Mouse (Mus musculus) forebrain, postnatal 0 days (tissue): ENCODE data around the gene Mettl24. TPM values are rescaled to one million over a fixed set of nuclear protein-coding genes. Genes with fewer than 3 reads are reported as not detected.
A peak's percentile ranks its signal among the peaks of the same experiment; 100 is the strongest.

Experiments
- ATAC-seq: fragments of 200-750 bp; cut with Nextera tagmentation; 2 replicates; pipeline ENCODE4 v1.8.0; 2017; ENCODE audit warnings: mild to moderate bottlenecking, moderate library complexity
- DNase-seq: peaks from one replicate; pipeline ENCODE4 v3.0.0-alpha.2; 2015
- H3K27ac ChIP-seq: fragments of 300-500 bp; sonication (generic); 2 replicates; pipeline ENCODE4 v1.5.1; 2014; ENCODE audit warnings: low read depth, mild to moderate bottlenecking, antibody characterized with exemption, low read length, moderate library complexity, mixed read lengths
- H3K27me3 ChIP-seq: fragments of 300-500 bp; sonication (generic); 2 replicates; pipeline ENCODE4 v1.6.1; 2014; ENCODE audit warnings: mild to moderate bottlenecking, low read length, mixed read lengths; ENCODE audit not compliant: insufficient read depth
- H3K36me3 ChIP-seq: fragments of 300-500 bp; sonication (generic); 2 replicates; pipeline ENCODE4 v1.6.1; 2014; ENCODE audit warnings: mild to moderate bottlenecking, moderate library complexity; ENCODE audit not compliant: insufficient read depth
- H3K4me1 ChIP-seq: fragments of 300-500 bp; sonication (generic); 2 replicates; pipeline ENCODE4 v1.6.1; 2014; ENCODE audit warnings: antibody characterized with exemption; ENCODE audit not compliant: insufficient read depth
- H3K4me2 ChIP-seq: fragments of 300-500 bp; sonication (generic); 2 replicates; pipeline ENCODE4 v1.6.1; 2014; ENCODE audit warnings: low read depth, mild to moderate bottlenecking, moderate library complexity
- H3K4me3 ChIP-seq: fragments of 300-500 bp; sonication (generic); 2 replicates; pipeline ENCODE4 v1.5.1; 2014; ENCODE audit warnings: low read depth, low read length, mixed read lengths
- H3K9ac ChIP-seq: fragments of 300-500 bp; sonication (generic); 2 replicates; pipeline ENCODE4 v1.6.1; 2014; ENCODE audit warnings: mild to moderate bottlenecking
- H3K9me3 ChIP-seq: fragments of 300-500 bp; sonication (generic); 2 replicates; pipeline ENCODE4 v1.6.1; 2016; ENCODE audit warnings: low read length
- CTCF ChIP-seq: sonication (generic); IDR thresholded peaks from 2 replicates; pipeline ENCODE4 v1.5.1; 2016; ENCODE audit warnings: antibody characterized with exemption, control low read depth, low read depth
- WGBS: fragments of 180-500 bp; shearing (Covaris S2); extraction: QIAGEN DNeasy Blood & Tissue Kit; methylation state at CpG from one replicate; pipeline ENCODE4 v1.1.7; 2014; 5-methylcytosine and 5-hydroxymethylcytosine counted together
- polyA plus RNA-seq: library from polyadenylated mRNA; unstranded; fragments of >200 nt; fragmentation: Nextera tagmentation; extraction: Ambion mirVana; gene quantifications from 2 replicates; pipeline ENCODE4 v1.2.1, GENCODE M21; 2015
- total RNA-seq: library from RNA; depleted of rRNA; stranded (reverse); fragments of >200 nt; gene quantifications from 2 replicates; pipeline ENCODE4 v1.2.3, GENCODE M21; 2014

Gene Mettl24
- total and polyA plus RNA-seq, 2 experiments from 2014 or later = 0.77 TPM; not detected in 1

DNA sequence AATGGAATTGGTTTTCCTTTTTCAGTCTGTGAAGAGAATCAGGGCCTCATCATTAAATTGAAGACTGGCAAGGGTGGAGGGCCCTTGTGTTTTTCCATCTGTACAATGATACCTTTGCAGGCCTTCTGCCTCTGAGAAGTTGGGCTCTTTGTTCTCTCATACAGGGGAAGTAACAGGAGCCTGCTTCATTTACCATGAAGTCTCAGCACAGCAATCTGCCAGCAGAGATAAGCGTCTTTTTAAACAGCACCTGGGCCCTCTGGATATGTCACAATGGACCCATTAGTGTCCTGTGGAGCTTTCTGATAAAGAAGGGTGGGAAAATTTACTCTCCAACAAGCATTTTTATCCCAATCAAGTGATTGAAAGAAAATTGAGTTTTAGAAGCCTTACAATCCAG lies 5.8 kb downstream of the Mettl24 start:
- H3K27me3 ChIP-seq = no peaks in the 10 kb centered on the region
- no peaks in the 10 kb centered on the region for H3K9me3 ChIP-seq
- WGBS = 32% methylated on average over 1 of the region's 1 CpGs
- no peak overlapping the region for H3K4me2 ChIP-seq
- H3K4me1 ChIP-seq = peaks cover 3% of the 10 kb centered on the region
- no peak overlapping the region for H3K27ac ChIP-seq
- H3K9ac ChIP-seq = no peak overlapping the region
- no peaks in the 10 kb centered on the region for H3K36me3 ChIP-seq
- H3K4me3 ChIP-seq = no peak overlapping the region
- no peak for ATAC-seq
- no peak for DNase-seq
- no peak for TF ChIP-seq CTCF

GRCm38 (mm10) chr10:40698652-40699051 lies 15.6 kb downstream of the Mettl24 start:
- no peak overlapping the region for H3K4me3 ChIP-seq
- no peaks in the 10 kb centered on the region for H3K4me1 ChIP-seq
- no peak overlapping the region for H3K4me2 ChIP-seq
- TF ChIP-seq CTCF = no peak
- WGBS = 79% methylated on average over 4 of the region's 4 CpGs
- no peaks in the 10 kb centered on the region for H3K27me3 ChIP-seq
- no peak for DNase-seq
- H3K36me3 ChIP-seq = no peaks in the 10 kb centered on the region
- H3K9me3 ChIP-seq = no peaks in the 10 kb centered on the region
- no peak overlapping the region for H3K9ac ChIP-seq
- no peak overlapping the region for H3K27ac ChIP-seq
- ATAC-seq = no peak

DNA sequence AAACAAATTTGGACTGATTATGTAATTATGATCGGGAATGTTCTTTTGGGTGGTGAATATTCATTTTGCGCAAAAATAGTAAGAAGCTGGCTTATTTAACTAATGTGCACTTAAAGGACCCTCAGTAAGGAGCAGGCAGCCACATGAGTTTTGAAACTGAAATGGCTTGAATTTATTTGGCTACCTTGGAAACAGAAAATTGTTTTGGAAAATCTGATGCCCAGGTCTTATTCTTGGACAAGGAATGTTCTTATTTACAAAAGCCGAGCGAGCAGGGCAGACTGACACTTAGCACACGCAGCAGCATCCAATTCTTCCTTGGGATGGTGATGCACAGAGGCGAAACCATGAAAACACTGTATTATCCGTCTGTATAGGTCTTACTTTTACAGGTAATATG lies 28.0 kb downstream of the Mettl24 start:
- Histone ChIP-seq H3K9me3 (no peaks in the 10 kb centered on the region), H3K4me1 (no peaks in the 10 kb centered on the region), H3K4me2 (no peak overlapping the region), H3K36me3 (no peaks in the 10 kb centered on the region), H3K27me3 (no peaks in the 10 kb centered on the region), H3K4me3 (no peak overlapping the region), H3K9ac (no peak overlapping the region), H3K27ac (no peak overlapping the region; the same call in 1 of the 2 replicates)
- DNase-seq (no peak), ATAC-seq (no peak)
- no peak for TF ChIP-seq CTCF
- WGBS = 73% methylated on average over 7 of the region's 7 CpGs

DNA sequence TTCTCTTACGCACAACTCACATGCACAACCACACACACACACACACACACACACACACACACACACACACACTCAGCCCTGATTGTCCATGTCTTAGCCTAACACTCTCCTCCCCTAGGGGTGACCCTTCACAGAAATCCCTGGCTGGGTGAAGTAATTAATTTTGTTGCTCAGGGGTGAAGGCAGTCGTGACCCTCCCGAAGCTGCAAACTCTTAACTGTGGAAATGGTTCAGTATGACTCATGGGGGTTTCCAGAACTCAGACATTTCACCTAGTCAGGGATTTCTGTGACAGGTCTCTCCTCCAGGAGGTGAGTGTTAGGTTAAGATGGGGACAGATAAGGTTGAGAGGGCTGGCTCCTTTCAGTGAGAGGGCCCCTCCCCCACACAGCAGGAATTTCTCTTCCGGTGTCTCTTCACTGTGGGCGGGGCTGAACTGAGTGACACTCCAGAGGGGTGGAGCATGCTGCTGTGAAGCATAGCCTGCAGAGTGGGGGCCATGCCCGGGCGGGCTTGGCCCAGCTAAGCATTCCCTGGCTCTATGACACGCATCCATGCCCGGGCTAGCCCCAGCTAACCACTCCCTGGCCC lies 30.0 kb downstream of the Mettl24 start:
- H3K4me3 ChIP-seq = no peak overlapping the region
- H3K9me3 ChIP-seq = no peaks in the 10 kb centered on the region
- H3K27me3 ChIP-seq = no peaks in the 10 kb centered on the region
- no peak overlapping the region for H3K9ac ChIP-seq
- no peak for TF ChIP-seq CTCF
- H3K4me1 ChIP-seq = no peaks in the 10 kb centered on the region
- H3K27ac ChIP-seq = no peak overlapping the region
- 54% methylated on average over 9 of the region's 9 CpGs for WGBS
- no peak overlapping the region for H3K4me2 ChIP-seq
- DNase-seq (no peak), ATAC-seq (0 out of 2 replicates have a peak, but pooled peaks have one; percentile 28)
- H3K36me3 ChIP-seq = no peaks in the 10 kb centered on the region

DNA sequence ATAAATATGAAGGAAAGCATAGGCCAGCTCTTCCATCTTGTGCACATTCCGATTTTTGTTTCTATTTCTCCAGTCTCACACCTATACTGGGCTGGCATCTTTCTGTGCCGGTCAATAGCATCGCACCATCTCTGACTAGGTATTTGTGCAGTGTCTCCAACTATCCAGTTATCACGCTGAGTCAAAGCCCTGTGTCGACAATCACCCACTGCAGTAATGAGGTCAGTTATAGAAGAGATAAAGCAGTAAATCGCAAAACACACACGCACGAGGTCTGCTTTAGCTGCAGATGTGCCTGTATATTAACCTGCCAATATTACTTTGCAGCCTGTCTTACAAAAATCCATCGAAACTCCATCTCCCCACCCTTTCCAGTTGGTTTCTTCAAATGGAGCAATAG lies 30.7 kb downstream of the Mettl24 start:
- 86% methylated on average over 9 of the region's 9 CpGs for WGBS
- H3K9me3 ChIP-seq = no peaks in the 10 kb centered on the region
- ATAC-seq (no peak), DNase-seq (no peak)
- no peak overlapping the region for H3K4me2 ChIP-seq
- H3K27me3 ChIP-seq = no peaks in the 10 kb centered on the region
- no peaks in the 10 kb centered on the region for H3K36me3 ChIP-seq
- TF ChIP-seq CTCF = no peak
- no peak overlapping the region for H3K9ac ChIP-seq
- H3K4me3 ChIP-seq = no peak overlapping the region
- no peak overlapping the region for H3K27ac ChIP-seq
- no peaks in the 10 kb centered on the region for H3K4me1 ChIP-seq

- ATAC-seq = no peak
- Histone ChIP-seq H3K27ac (no peak overlapping the region), H3K9ac (no peak overlapping the region), H3K36me3 (no peaks in the 10 kb centered on the region), H3K4me3 (no peak overlapping the region), H3K27me3 (no peaks in the 10 kb centered on the region), H3K9me3 (no peaks in the 10 kb centered on the region), H3K4me1 (no peaks in the 10 kb centered on the region), H3K4me2 (no peak overlapping the region)
- no peak for TF ChIP-seq CTCF
- 86% methylated on average over 4 of the region's 4 CpGs for WGBS
- DNase-seq = no peak
Measured at GRCm38 (mm10) chr10:40715151-40715550, 32.1 kb downstream of the Mettl24 start.

DNA sequence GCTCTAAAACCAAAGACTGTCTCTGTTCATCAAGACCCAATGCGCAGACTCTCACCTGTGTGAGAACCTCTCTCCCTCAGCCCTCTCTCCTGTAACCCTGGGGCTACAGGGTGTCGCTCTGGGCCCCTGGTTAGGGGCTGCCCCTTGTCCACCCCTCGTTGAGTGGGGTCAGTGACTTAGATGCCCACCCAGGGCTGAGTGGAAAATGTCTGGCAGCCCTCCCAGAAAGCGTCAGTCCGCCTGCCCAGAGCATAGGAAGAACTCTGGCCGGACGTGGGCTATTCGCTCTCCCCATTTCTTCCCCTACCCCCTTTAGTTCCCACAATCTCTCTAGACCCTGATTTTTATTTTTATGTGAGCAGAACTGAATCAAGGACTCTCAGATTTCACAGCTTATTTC lies 33.2 kb downstream of the Mettl24 start:
- no peak; the same call in 1 of the 2 replicates for ATAC-seq
- no peaks in the 10 kb centered on the region for H3K4me1 ChIP-seq
- H3K27ac ChIP-seq = no peak overlapping the region
- no peak overlapping the region for H3K4me2 ChIP-seq
- no peaks in the 10 kb centered on the region for H3K27me3 ChIP-seq
- no peaks in the 10 kb centered on the region for H3K9me3 ChIP-seq
- no peaks in the 10 kb centered on the region for H3K36me3 ChIP-seq
- no peak overlapping the region for H3K9ac ChIP-seq
- DNase-seq = no peak
- no peak for TF ChIP-seq CTCF
- 60% methylated on average over 8 of the region's 8 CpGs for WGBS
- H3K4me3 ChIP-seq = no peak overlapping the region

DNA sequence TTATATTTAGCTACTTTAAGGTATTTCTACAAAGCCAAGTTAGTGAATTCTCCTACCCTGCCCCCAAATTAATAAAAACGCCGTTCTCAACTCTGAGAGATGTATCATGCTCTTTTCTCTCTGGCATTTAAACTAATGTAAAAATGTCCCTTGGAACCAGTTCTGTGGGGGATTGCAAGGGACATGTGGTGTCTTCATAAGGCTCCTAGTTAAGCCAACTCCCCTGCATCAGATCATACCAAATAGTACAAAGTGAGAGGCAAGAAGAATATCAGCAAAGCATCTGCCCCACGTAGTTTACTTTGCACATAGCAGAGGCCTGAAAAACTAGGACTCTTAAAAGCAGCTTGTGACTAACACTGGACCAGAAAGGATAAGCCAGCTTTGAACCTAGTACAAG lies 33.6 kb downstream of the Mettl24 start:
- Histone ChIP-seq H3K9ac (no peak overlapping the region), H3K27ac (peak overlapping the region; percentile 36; the same call in 1 of the 2 replicates), H3K9me3 (no peaks in the 10 kb centered on the region), H3K4me1 (no peaks in the 10 kb centered on the region), H3K4me3 (no peak overlapping the region), H3K36me3 (no peaks in the 10 kb centered on the region), H3K27me3 (no peaks in the 10 kb centered on the region), H3K4me2 (no peak overlapping the region)
- DNase-seq (no peak), ATAC-seq (no peak; the same call in 1 of the 2 replicates)
- no peak for TF ChIP-seq CTCF
- WGBS = 71% methylated on average over 3 of the region's 3 CpGs
